Mouse (Mus musculus) lung, adult 2 months (tissue): Measurements from ENCODE around the gene Cfdp1.

Experiments
- CTCF ChIP-seq: fragments of 200-500 bp; IDR thresholded peaks from 2 replicates; pipeline ENCODE4 v1.5.1; 2011; ENCODE audit warnings: mild to moderate bottlenecking, low read length, control low read depth; ENCODE audit not compliant: insufficient read depth
- POLR2A ChIP-seq: fragments of 200-500 bp; IDR thresholded peaks from 2 replicates; pipeline ENCODE4 v1.6.1; 2011; ENCODE audit warnings: low read depth, mild to moderate bottlenecking, control low read depth, low read length, borderline replicate concordance; ENCODE audit errors: extremely low read depth

DNA sequence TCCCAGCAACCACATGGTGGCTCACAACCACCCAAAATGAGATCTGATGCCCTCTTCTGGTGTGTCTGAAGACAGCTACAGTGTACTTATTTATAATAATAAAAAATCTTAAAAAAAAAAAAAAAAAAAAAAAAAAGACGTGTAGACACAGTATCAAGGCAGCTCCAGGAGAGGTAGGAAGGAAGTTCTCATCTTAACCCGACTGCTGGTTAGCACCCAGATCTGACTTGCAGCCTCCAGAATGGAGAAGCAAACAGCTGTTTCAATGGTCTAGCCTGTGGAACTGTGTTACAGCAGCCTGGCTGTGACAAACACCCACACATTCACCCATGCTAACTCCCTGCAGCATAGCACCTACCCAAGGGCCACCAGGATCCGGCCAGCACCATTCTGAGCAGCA, 16.3 kb upstream of the Cfdp1 start:
- TF ChIP-seq CTCF = no peak
- TF ChIP-seq POLR2A = no peak
